Mouse (Mus musculus) small intestine, adult 10 weeks (tissue): ENCODE results near the gene 1700061G19Rik. TPM values are rescaled to one million over a fixed set of nuclear protein-coding genes. Genes with fewer than 3 reads are reported as not detected.

Experiments
- polyA plus RNA-seq: library from polyadenylated mRNA; stranded (reverse); fragments of 350-450 nt; fragmentation: Illumina TruSeq; extraction: RNeasy Lipid Tissue Mini Kit (QIAGEN cat#74804); gene quantifications from one replicate; pipeline ENCODE4 v1.2.3, GENCODE M21; 2014; ENCODE audit warnings: low replicate concordance

Gene 1700061G19Rik
- polyA plus RNA-seq: not detected

GRCm38 (mm10) chr17:56874936-56875651, at the start of gene 1700061G19Rik:
Gene 1700061G19Rik, plus strand, starts transcription at chr17:56875477.

GRCm38 (mm10) chr17:56830411-56831110, 44.7 kb upstream of the 1700061G19Rik start, which contains the start of gene Rfx2:
Gene Rfx2, minus strand, starts transcription at chr17:56831013.

GRCm38 (mm10) chr17:56874237-56874636, 1.0 kb upstream of the 1700061G19Rik start, which contains the start of gene Acsbg2:
Gene Acsbg2, minus strand, starts transcription at chr17:56874447.

GRCm38 (mm10) chr17:56935363-56936131, 60.3 kb downstream of the 1700061G19Rik start, which contains the start of gene Mllt1:
Gene Mllt1, minus strand, starts transcription at chr17:56935415.

Other genes with a start within 250 kb of the 1700061G19Rik start
- 1.2 TPM for gene Lonp1, start 248.6 kb upstream of the 1700061G19Rik start, polyA plus RNA-seq
- gene Catsperd, start 247.3 kb upstream of the 1700061G19Rik start, polyA plus RNA-seq: 0.26 TPM
- gene Ranbp3, start 202.2 kb upstream of the 1700061G19Rik start, polyA plus RNA-seq: 0.89 TPM
- not detected for gene Ndufa11, start 157.7 kb upstream of the 1700061G19Rik start, polyA plus RNA-seq
- gene Vmac, start 157.5 kb upstream of the 1700061G19Rik start, polyA plus RNA-seq: 3.3 TPM
- gene Nrtn, start 117.9 kb upstream of the 1700061G19Rik start, polyA plus RNA-seq: not detected
- gene Dus3l, start 110.7 kb upstream of the 1700061G19Rik start, polyA plus RNA-seq: 1.4 TPM
- not detected for gene Prr22, start 105.2 kb upstream of the 1700061G19Rik start, polyA plus RNA-seq
- gene Rfx2, start 44.5 kb upstream of the 1700061G19Rik start, polyA plus RNA-seq: 0.11 TPM
- gene Acsbg2, start 1.0 kb upstream of the 1700061G19Rik start, polyA plus RNA-seq: not detected
- 0.52 TPM for gene Mllt1, start 59.9 kb downstream of the 1700061G19Rik start, polyA plus RNA-seq
- 5.1 TPM for gene Acer1, start 106.6 kb downstream of the 1700061G19Rik start, polyA plus RNA-seq
- gene Clpp, start 114.8 kb downstream of the 1700061G19Rik start, polyA plus RNA-seq: 0.63 TPM
- not detected for gene Alkbh7, start 121.9 kb downstream of the 1700061G19Rik start, polyA plus RNA-seq
- gene Pspn, start 124.5 kb downstream of the 1700061G19Rik start, polyA plus RNA-seq: not detected
- gene Gtf2f1, start 135.8 kb downstream of the 1700061G19Rik start, polyA plus RNA-seq: 1.6 TPM
- not detected for gene Gm17949, start 136.0 kb downstream of the 1700061G19Rik start, polyA plus RNA-seq
- 4.3 TPM for gene Khsrp, start 156.0 kb downstream of the 1700061G19Rik start, polyA plus RNA-seq
- not detected for gene Slc25a41, start 166.2 kb downstream of the 1700061G19Rik start, polyA plus RNA-seq
- 27.2 TPM for gene Crb3, start 183.6 kb downstream of the 1700061G19Rik start, polyA plus RNA-seq
- gene Slc25a23, start 184.4 kb downstream of the 1700061G19Rik start, polyA plus RNA-seq: 2.3 TPM
- gene Dennd1c, start 203.0 kb downstream of the 1700061G19Rik start, polyA plus RNA-seq: 3.3 TPM
- gene Tubb4a, start 212.3 kb downstream of the 1700061G19Rik start, polyA plus RNA-seq: not detected
- not detected for gene Tnfsf9, start 229.8 kb downstream of the 1700061G19Rik start, polyA plus RNA-seq